Mouse (Mus musculus): Measurements from ENCODE around the gene Myl12a. TPM values are rescaled to one million over a fixed set of nuclear protein-coding genes. Genes with fewer than 3 reads are reported as not detected.
A peak's percentile ranks its signal among the peaks of the same experiment; 100 is the strongest.

Gene Myl12a
- polyA plus RNA-seq, 1 experiment from 2014 or later: 665 TPM

DNA sequence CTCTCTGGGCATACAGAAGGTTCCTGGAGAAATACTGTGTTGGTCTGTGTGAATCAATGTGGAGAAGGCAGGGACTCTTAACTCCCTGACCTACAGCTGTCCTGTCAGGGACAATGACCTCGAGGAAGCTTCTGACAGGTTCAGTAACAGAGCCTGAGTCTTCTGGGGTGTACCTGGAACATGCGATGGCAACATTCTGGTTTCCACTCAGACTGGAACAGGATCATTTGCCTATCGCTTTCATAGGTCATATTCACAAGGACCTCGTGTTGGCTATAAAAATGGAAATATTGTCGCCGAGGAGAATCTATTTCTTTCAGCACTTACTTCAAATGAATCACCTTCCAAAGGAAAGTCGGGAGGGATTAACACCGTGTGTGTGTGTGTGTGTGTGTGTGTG, 23.2 kb upstream of the Myl12a start:
- ATAC-seq (ENCODE audit: insufficient number of reproducible peaks, low FRiP score, low TSS enrichment, low read depth): no peak
- Histone ChIP-seq H3K36me3 (no peaks in the 10 kb centered on the region), H3K9me3 (replicated peaks) (no peaks in the 10 kb centered on the region), H3K4me1 (0 out of 2 replicates have a peak, but pooled peaks cover 5% of the 10 kb centered on the region), H3K4me2 (replicated peaks) (no peak overlapping the region), H3K9ac (no peak overlapping the region), H3K4me3 (replicated peaks) (no peak overlapping the region), H3K27me3 (no peaks in the 10 kb centered on the region), H3K27ac (replicated peaks) (no peak overlapping the region)
- 81% methylated on average over 8 of the region's 8 CpGs for WGBS

DNA sequence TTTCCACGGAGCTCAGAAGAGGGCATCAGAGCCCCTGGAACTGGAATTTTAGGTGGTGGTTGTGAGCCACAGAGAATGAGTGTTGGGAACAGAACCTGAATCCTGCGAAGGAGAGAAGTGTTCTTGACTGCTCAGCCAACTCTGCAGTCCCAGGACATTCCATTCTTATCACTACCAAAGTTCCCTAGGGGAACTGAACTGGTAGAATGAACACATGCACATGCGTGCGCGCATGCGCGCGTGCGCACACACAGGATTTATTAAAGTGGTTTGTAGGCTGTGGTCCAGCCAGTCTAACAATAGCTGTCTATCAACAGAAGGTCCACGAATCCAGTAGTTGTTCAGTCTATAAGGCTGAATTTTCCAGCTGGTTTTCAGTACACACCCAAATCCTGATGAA, 21.4 kb upstream of the Myl12a start:
- Histone ChIP-seq H3K9ac (no peak overlapping the region), H3K36me3 (no peaks in the 10 kb centered on the region), H3K4me2 (replicated peaks) (no peak overlapping the region), H3K27me3 (no peaks in the 10 kb centered on the region), H3K4me1 (peaks cover 12% of the 10 kb centered on the region; the same call in 1 of the 2 replicates), H3K4me3 (replicated peaks) (no peak overlapping the region), H3K9me3 (replicated peaks) (no peaks in the 10 kb centered on the region), H3K27ac (replicated peaks) (no peak overlapping the region)
- 88% methylated on average over 10 of the region's 10 CpGs for WGBS
- ATAC-seq (ENCODE audit: insufficient number of reproducible peaks, low FRiP score, low TSS enrichment, low read depth): no peak

DNA sequence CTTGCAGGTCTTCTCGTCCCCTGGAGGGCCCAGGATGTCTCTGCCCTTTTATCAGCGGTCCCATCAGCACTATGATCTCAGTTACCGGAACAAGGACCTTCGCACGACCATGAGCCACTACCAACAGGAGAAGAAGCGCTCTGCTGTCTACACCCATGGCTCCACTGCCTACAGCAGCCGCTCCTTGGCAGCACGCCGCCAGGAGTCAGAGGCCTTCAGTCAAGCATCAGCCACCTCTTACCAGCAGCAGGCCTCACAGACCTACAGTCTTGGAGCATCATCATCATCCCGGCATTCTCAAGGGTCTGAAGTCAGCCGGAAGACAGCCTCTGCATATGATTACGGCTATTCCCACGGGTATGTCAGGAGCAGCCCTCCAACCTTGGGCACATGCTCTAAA, 20.2 kb upstream of the Myl12a start:
- peaks cover 12% of the 10 kb centered on the region; the same call in 1 of the 2 replicates for H3K4me1 ChIP-seq
- no peaks in the 10 kb centered on the region for H3K27me3 ChIP-seq
- no peak overlapping the region; the same call in 1 of the 2 replicates for H3K27ac ChIP-seq (replicated peaks)
- 80% methylated on average over 13 of the region's 13 CpGs for WGBS
- H3K9ac ChIP-seq: no peak overlapping the region
- H3K36me3 ChIP-seq: no peaks in the 10 kb centered on the region
- H3K4me3 ChIP-seq (replicated peaks): no peak overlapping the region
- no peaks in the 10 kb centered on the region for H3K9me3 ChIP-seq (replicated peaks)
- no peak overlapping the region for H3K4me2 ChIP-seq (replicated peaks)
- ATAC-seq (ENCODE audit: insufficient number of reproducible peaks, low FRiP score, low TSS enrichment, low read depth): no peak

DNA sequence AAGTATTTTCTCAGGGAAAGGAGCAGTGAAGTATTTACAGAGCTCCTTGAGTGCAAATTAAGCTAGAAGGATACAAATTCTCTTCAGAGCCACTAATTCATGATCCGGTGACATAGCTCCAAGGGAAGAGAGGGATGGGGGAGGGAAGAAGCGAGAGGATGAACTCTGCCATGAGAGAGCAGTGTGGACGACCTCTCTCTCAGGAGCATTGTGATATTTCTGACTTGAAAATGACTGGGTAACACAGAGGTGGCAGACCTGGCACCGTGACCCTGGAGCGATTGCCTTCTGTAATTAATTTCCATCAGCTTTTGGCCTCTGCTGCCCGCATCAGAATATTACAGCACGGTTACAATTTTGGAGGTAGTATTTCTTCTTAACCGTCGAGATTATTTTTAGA, 17.2 kb upstream of the Myl12a start:
- no peak overlapping the region for H3K9ac ChIP-seq
- no peaks in the 10 kb centered on the region for H3K27me3 ChIP-seq
- peaks cover 12% of the 10 kb centered on the region; the same call in 1 of the 2 replicates for H3K4me1 ChIP-seq
- H3K4me3 ChIP-seq (replicated peaks): 0 out of 2 replicates have a peak overlapping the region, but pooled peaks have one; percentile 2
- H3K9me3 ChIP-seq (replicated peaks): no peaks in the 10 kb centered on the region
- no peaks in the 10 kb centered on the region for H3K36me3 ChIP-seq
- 52% methylated on average over 9 of the region's 9 CpGs for WGBS
- no peak overlapping the region for H3K4me2 ChIP-seq (replicated peaks)
- peak overlapping the region; percentile 61 for H3K27ac ChIP-seq (replicated peaks)
- no peak for ATAC-seq (ENCODE audit: insufficient number of reproducible peaks, low FRiP score, low TSS enrichment, low read depth)

DNA sequence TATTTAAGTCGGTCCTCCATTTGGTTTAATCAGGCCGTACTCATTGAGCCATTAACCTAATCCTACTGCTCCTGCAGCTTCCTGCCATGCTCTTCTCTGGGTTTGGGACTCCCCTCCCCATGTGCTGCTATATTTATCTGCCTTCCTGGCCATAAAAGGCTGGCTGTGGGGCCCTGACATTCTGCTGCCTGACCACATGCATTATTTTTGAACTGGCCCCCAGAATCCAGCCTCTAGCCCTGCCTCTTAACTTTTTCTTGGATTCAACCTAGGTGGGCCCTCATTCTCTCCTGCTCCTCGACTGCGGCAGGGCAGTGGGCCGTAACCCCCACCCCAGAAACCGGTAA, 16.6 kb upstream of the Myl12a start:
- Histone ChIP-seq H3K36me3 (no peaks in the 10 kb centered on the region), H3K9me3 (replicated peaks) (no peaks in the 10 kb centered on the region), H3K9ac (no peak overlapping the region), H3K4me3 (replicated peaks) (0 out of 2 replicates have a peak overlapping the region, but pooled peaks have one; percentile 2), H3K4me2 (replicated peaks) (no peak overlapping the region), H3K27ac (replicated peaks) (peak overlapping the region; percentile 61), H3K27me3 (no peaks in the 10 kb centered on the region), H3K4me1 (peaks cover 12% of the 10 kb centered on the region; the same call in 1 of the 2 replicates)
- 0 out of 2 replicates have a peak, but pooled peaks have one; percentile 37 for ATAC-seq (ENCODE audit: insufficient number of reproducible peaks, low FRiP score, low TSS enrichment, low read depth)
- WGBS: 48% methylated on average over 6 of the region's 6 CpGs

DNA sequence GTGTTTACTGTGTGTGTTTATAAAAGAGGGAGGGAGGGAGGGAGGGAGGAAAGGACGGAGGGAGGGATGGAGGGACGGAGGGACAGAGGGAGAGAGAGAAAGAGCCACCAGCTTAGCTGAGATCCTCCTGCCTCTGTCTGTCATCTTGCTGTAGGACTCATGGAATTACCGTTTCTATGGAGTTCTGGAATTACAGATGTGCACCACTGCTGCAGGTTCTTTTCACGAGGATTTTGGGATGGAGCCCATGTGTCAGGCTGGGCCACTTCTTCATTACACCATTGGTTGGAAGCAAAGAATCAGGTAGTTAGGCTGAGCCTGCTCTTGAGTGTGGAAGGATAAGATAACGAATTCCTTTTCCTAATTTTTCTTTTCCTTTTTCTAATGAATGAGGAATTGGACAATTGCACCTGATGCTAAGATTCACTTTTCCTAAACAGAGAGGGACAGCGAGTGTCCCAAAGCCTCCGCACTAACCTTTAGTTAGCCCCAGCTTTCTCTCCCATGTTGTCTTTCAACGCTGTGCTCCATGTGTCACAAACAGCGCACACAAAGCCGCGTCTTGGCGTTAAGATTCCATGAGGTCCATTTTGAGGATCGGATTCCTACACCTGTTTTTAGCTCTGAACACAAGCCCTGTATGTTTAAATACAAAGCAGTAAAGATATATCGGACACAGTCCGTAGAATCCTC, 16.1 kb upstream of the Myl12a start:
- H3K4me1 ChIP-seq: peaks cover 12% of the 10 kb centered on the region; the same call in 1 of the 2 replicates
- H3K27me3 ChIP-seq: no peaks in the 10 kb centered on the region
- no peak overlapping the region for H3K4me2 ChIP-seq (replicated peaks)
- no peak overlapping the region for H3K4me3 ChIP-seq (replicated peaks)
- 0 out of 2 replicates have a peak, but pooled peaks have one; percentile 35 for ATAC-seq (ENCODE audit: insufficient number of reproducible peaks, low FRiP score, low TSS enrichment, low read depth)
- H3K9me3 ChIP-seq (replicated peaks): no peaks in the 10 kb centered on the region
- WGBS: 76% methylated on average over 15 of the region's 15 CpGs
- no peak overlapping the region for H3K27ac ChIP-seq (replicated peaks)
- H3K9ac ChIP-seq: no peak overlapping the region
- no peaks in the 10 kb centered on the region for H3K36me3 ChIP-seq

DNA sequence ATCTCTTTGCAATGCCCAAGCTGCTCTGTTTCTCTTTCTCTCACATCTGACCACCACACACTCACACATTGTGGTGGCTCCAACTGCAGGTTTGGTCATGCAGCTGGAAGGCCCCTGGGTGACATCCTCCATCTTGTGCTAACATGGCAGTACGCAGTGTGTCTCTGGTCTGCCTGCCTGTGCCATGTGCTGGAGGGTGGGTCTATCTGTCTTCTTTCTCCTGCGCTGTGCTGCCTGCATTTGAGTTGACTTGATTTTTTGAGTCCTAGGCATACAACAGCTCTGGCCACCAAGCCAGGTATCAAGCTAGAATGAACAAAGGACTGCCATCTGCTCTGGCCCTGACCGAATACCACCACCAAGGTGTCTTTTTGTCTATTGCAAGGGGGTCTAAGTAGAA, 15.5 kb upstream of the Myl12a start:
- H3K9ac ChIP-seq: no peak overlapping the region
- no peak overlapping the region for H3K4me3 ChIP-seq (replicated peaks)
- 97% methylated on average over 3 of the region's 3 CpGs for WGBS
- H3K36me3 ChIP-seq: no peaks in the 10 kb centered on the region
- ATAC-seq (ENCODE audit: insufficient number of reproducible peaks, low FRiP score, low TSS enrichment, low read depth): no peak
- H3K4me2 ChIP-seq (replicated peaks): no peak overlapping the region
- H3K4me1 ChIP-seq: peaks cover 12% of the 10 kb centered on the region; the same call in 1 of the 2 replicates
- no peak overlapping the region for H3K27ac ChIP-seq (replicated peaks)
- no peaks in the 10 kb centered on the region for H3K27me3 ChIP-seq
- no peaks in the 10 kb centered on the region for H3K9me3 ChIP-seq (replicated peaks)

DNA sequence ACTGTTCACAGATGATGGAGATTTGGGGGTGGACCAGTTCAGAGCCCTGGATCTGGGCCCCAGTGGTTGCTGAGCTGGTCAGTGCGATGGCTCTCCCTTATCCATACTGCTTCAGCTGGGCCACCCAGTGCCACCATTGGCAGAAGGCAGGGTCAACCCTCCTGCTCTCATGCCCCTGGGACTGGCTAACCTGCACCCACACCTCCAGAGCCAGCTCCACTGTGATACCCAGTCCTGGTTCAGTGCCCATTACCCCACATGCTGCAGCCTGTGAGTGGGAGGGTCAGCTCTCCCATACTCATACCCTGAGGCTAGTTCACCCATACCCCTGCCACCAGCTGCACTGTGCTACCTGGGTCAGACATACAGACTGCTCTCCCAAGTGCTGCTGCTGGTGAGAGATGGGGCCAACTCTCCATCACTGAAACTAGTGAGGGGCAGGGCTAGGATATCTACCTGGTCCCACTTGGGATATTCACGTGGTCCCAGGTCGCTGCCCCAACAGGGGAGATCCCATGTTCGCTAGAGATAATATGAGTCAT, 14.8 kb upstream of the Myl12a start:
- H3K4me3 ChIP-seq (replicated peaks): no peak overlapping the region
- no peak overlapping the region for H3K4me2 ChIP-seq (replicated peaks)

DNA sequence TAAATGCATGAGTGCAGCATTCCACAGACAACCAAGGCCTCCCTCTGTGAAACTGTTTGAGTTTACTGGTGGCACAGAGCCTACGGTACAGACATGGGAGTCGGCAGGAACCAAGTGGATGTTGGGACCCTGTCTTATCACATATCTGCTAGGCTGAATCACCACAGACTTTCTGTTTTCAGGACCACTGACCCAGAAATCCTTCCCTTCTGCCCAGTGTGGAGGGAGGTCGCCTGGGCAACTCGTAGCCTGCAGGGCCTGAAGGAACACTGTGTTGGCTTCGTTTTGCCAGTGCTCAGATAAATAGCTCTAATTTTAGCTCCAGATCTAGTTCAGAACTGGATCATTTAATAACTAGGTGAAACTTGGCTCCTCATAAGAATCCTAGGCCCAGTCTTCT, 12.2 kb upstream of the Myl12a start:
- ATAC-seq (ENCODE audit: insufficient number of reproducible peaks, low FRiP score, low TSS enrichment, low read depth): no peak
- H3K36me3 ChIP-seq: no peaks in the 10 kb centered on the region

More for the DNA sequence above, 14.8 kb upstream of the Myl12a start:
- no peaks in the 10 kb centered on the region for H3K27me3 ChIP-seq
- WGBS: 90% methylated on average over 4 of the region's 4 CpGs
- no peak overlapping the region for H3K9ac ChIP-seq
- no peaks in the 10 kb centered on the region for H3K9me3 ChIP-seq (replicated peaks)
- H3K36me3 ChIP-seq: no peaks in the 10 kb centered on the region
- ATAC-seq (ENCODE audit: insufficient number of reproducible peaks, low FRiP score, low TSS enrichment, low read depth): no peak
- no peak overlapping the region for H3K27ac ChIP-seq (replicated peaks)
- H3K4me1 ChIP-seq: peaks cover 8% of the 10 kb centered on the region; the same call in 1 of the 2 replicates

DNA sequence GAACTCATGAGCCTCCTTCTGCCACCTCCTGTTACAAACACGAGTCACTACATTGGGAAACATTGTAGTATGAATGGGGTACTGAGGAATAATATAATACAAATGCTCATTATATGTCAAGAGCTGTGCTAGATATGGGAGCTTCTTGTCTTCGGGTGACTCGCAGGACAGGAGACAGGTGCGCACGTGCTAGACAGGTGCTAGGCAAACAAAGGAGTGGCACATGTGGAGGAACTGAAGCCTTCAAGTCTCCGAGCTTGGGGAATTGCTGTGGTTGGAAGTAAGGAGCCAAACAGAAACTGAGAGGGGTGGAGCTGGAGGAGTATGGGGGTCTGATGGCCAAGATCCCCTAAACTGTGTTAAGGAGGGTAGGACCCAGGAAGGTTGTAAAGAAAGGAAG, 10.4 kb upstream of the Myl12a start:
- ATAC-seq (ENCODE audit: insufficient number of reproducible peaks, low FRiP score, low TSS enrichment, low read depth): no peak
- no peak overlapping the region for H3K4me2 ChIP-seq (replicated peaks)
- H3K9ac ChIP-seq: no peak overlapping the region
- no peaks in the 10 kb centered on the region for H3K4me1 ChIP-seq
- H3K4me3 ChIP-seq (replicated peaks): no peak overlapping the region
- WGBS: 85% methylated on average over 6 of the region's 6 CpGs
- H3K27ac ChIP-seq (replicated peaks): no peak overlapping the region
- H3K9me3 ChIP-seq (replicated peaks): no peaks in the 10 kb centered on the region
- H3K36me3 ChIP-seq: no peaks in the 10 kb centered on the region
- H3K27me3 ChIP-seq: no peaks in the 10 kb centered on the region

More for the DNA sequence above, 12.2 kb upstream of the Myl12a start:
- H3K9ac ChIP-seq: no peak overlapping the region
- H3K4me3 ChIP-seq (replicated peaks): no peak overlapping the region
- no peak overlapping the region for H3K27ac ChIP-seq (replicated peaks)
- H3K9me3 ChIP-seq (replicated peaks): no peaks in the 10 kb centered on the region
- 55% methylated on average over 5 of the region's 5 CpGs for WGBS
- no peak overlapping the region for H3K4me2 ChIP-seq (replicated peaks)
- peaks cover 7% of the 10 kb centered on the region; the same call in 1 of the 2 replicates for H3K4me1 ChIP-seq
- no peaks in the 10 kb centered on the region for H3K27me3 ChIP-seq

DNA sequence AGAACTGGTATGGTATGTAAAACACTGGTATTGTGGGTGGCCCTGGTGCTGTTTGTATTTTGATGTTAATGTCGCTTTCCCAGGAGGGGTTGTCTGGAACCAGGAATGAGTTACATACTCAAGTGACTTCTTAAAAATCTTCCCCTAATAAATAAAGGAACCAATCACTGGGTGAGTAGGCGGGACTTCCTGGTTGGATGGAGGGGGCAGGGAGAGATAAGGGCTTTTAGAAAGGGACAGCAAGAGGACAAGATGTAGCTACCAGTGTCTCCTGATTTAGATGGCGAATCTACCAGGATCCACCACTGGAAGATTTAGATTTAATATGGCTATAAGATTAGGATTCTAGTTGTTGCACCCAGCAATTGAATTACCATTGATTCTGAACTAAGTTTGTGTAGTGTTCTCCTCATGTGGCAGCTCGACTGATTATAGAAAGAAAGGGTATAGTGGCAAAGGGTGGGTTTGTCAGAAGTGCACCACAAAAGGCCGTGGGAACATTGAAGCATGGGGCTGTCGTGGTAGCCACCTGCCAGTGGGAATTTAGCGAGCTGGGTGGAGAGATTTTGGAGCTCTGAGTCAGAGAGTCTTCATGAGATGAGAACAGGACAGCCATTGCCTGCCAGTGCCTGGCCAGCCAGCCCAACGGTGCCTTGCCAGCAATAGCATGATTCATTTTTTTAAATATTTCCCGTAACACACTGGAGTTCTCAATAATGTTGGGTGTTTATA, 9.4 kb upstream of the Myl12a start:
- H3K4me3 ChIP-seq (replicated peaks): no peak overlapping the region
- H3K36me3 ChIP-seq: no peaks in the 10 kb centered on the region
- no peak overlapping the region for H3K27ac ChIP-seq (replicated peaks)
- no peaks in the 10 kb centered on the region for H3K4me1 ChIP-seq
- no peak overlapping the region for H3K4me2 ChIP-seq (replicated peaks)
- WGBS: 83% methylated on average over 9 of the region's 9 CpGs
- no peak for ATAC-seq (ENCODE audit: insufficient number of reproducible peaks, low FRiP score, low TSS enrichment, low read depth)
- no peaks in the 10 kb centered on the region for H3K9me3 ChIP-seq (replicated peaks)
- no peaks in the 10 kb centered on the region for H3K27me3 ChIP-seq
- H3K9ac ChIP-seq: no peak overlapping the region

Measured in embryonic facial prominence, embryonic 15.5 days (tissue).